Mouse (Mus musculus) adrenal gland, adult 10 weeks (tissue): ENCODE results near the gene Pld2. TPM values are rescaled to one million over a fixed set of nuclear protein-coding genes. Genes with fewer than 3 reads are reported as not detected.

Experiments used
- polyA plus RNA-seq: library from polyadenylated mRNA; stranded (reverse); fragments of 350-450 nt; fragmentation: Illumina TruSeq; extraction: RNeasy Lipid Tissue Mini Kit (QIAGEN cat#74804); gene quantifications from one replicate; pipeline ENCODE4 v1.2.3, GENCODE M21; 2014; ENCODE audit warnings: low read depth, low replicate concordance

The Pld2 gene
- polyA plus RNA-seq, result 1.0 TPM

DNA sequence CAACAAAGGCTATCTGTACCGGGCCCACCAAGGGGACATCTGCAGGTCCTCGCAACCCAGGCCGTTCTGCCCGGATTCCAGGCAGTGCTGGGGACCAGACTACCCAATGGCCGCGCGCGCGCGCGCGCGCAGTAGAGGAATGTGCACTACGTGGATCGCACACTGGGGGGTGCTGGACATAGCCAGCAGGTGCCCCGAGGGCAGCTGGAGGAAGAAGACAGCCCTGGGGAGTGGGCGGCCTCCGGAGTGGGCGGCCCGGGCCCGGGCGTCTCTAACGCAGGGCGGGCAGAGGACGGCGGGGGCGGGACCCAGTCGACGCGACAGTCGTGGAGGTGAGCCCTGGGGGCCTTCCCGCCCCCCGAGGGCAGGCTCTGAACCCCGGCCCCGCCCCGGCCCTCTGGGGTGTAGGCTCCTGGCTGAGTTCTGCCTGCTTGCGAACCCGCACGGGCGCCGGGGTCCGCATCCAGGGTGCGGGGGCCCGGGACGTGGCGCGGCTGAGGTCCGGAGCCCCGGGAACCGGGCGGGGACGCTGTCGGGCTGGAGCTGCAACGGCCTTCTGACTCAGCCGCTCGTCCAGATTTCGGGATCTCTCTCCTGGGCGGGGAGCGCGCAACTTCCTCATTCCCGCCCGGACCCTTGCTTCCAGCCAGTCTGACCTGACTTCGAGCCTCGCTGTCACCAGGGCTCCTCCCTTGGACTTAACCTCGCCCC, at the start of gene Pld2:
TSS of gene Pld2 (plus strand) at position 188 of the 711 bp plus-strand sequence.

GRCm38 (mm10) chr11:70504970-70505369, 34.9 kb upstream of the Pld2 start, which contains the start of gene Tm4sf5:
TSS of gene Tm4sf5 (plus strand) at chr11:70505244.

DNA sequence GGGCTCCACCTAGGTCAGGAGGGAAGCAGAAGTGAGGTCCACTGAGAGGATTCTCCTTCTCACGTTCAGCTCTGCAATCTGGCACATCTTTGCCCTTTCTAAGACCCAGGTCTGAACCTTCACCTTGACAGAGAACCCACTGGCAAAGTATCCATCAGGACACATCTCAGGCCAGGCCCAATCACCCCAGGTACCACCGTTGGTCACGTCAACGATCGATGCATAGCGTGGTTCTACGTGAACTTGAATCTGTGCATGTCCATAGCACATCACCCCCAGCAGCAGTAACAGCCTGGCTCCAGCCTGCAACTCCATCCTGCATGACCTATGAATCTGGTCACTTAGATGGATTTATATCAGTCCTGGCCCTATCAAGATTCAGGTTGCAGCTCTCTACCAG, 25.6 kb upstream of the Pld2 start, which contains the start of gene Vmo1:
TSS of gene Vmo1 (minus strand) at position 329 of the 400 bp plus-strand sequence.

DNA sequence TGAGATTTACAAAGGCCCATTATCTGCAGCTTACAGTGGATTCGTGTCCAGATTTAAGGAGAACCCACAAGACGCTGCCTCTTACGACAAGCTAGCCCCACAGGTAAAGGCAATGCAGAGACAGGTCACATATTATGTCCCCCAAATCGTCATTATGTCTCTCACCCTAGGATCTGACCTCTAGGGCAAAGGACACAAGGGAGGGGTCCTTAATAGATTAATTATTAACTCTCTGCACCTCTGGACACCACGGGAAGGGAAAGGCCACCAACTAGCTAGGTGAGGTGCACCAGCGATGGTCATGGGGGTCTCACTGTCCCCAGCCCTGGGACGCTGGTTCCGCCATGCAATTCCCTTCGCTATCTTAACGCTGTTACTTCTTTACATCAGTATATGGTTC, 20.9 kb upstream of the Pld2 start, which contains the start of gene Gltpd2:
TSS of gene Gltpd2 (plus strand) at position 274 of the 400 bp plus-strand sequence.

DNA sequence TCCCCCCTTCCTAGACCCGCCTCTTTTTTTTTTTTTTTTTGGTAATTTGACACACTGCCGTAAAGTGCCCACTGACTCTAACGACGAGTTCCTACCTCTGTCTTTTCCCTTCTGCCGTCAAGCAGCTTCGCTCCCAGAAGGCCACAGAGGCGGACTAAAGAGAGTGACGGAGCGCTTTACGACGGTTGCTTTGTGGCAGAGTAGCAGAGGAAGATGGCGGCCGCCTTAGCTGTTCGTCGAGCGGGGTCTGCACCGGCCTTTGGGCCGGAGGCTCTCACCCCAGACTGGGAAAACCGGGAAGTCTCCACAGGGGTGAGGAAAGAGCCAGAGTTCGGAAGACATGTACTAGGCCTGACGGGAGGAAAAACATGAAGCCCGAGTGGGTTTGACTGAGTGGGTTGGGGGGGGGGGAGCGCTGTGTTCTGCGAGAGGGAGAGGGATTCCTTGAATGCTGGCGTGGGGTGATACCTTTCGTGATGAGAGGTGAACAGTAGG, 14.6 kb upstream of the Pld2 start, which contains the start of gene Psmb6:
TSS of gene Psmb6 (plus strand) at position 184 of the 495 bp plus-strand sequence.

GRCm38 (mm10) chr11:70532839-70533238, 7.0 kb upstream of the Pld2 start, which contains the start of gene Gm40193:
TSS of gene Gm40193 (minus strand) at chr11:70532939.

GRCm38 (mm10) chr11:70562287-70562994, 22.6 kb downstream of the Pld2 start, which contains the start of gene Mink1:
TSS of gene Mink1 (plus strand) at chr11:70562881.

Other genes with a start within 250 kb of the Pld2 start
- gene Alox12e, start 217.4 kb upstream of the Pld2 start, polyA plus RNA-seq, result not detected
- not detected for gene Alox15, start 188.0 kb upstream of the Pld2 start, polyA plus RNA-seq
- gene Pelp1, start 130.0 kb upstream of the Pld2 start, polyA plus RNA-seq, result 8.9 TPM
- gene Arrb2, start 107.4 kb upstream of the Pld2 start, polyA plus RNA-seq, result 2.3 TPM
- gene Med11, start 88.1 kb upstream of the Pld2 start, polyA plus RNA-seq, result 5.6 TPM
- gene Zmynd15, start 80.6 kb upstream of the Pld2 start, polyA plus RNA-seq, result 0.35 TPM
- gene Cxcl16, start 80.1 kb upstream of the Pld2 start, polyA plus RNA-seq, result 10.3 TPM
- not detected for gene Tm4sf5, start 34.8 kb upstream of the Pld2 start, polyA plus RNA-seq
- not detected for gene Vmo1, start 25.4 kb upstream of the Pld2 start, polyA plus RNA-seq
- gene Gltpd2, start 20.9 kb upstream of the Pld2 start, polyA plus RNA-seq, result not detected
- 23.1 TPM for gene Psmb6, start 14.7 kb upstream of the Pld2 start, polyA plus RNA-seq
- gene Gm40193, start 7.1 kb upstream of the Pld2 start, polyA plus RNA-seq, result not detected
- 2.2 TPM for gene Mink1, start 22.8 kb downstream of the Pld2 start, polyA plus RNA-seq
- gene 4930544D05Rik, start 75.8 kb downstream of the Pld2 start, polyA plus RNA-seq, result not detected
- gene Chrne, start 79.2 kb downstream of the Pld2 start, polyA plus RNA-seq, result not detected
- gene Gp1ba, start 99.1 kb downstream of the Pld2 start, polyA plus RNA-seq, result not detected
- 33.4 TPM for gene Rnf167, start 107.2 kb downstream of the Pld2 start, polyA plus RNA-seq
- gene Slc25a11, start 107.4 kb downstream of the Pld2 start, polyA plus RNA-seq, result 30.6 TPM
- gene Pfn1, start 114.6 kb downstream of the Pld2 start, polyA plus RNA-seq, result 121 TPM
- 2.7 TPM for gene Eno3, start 117.1 kb downstream of the Pld2 start, polyA plus RNA-seq
- gene Spag7, start 129.4 kb downstream of the Pld2 start, polyA plus RNA-seq, result 39.1 TPM
- 0.87 TPM for gene Camta2, start 148.0 kb downstream of the Pld2 start, polyA plus RNA-seq
- 3.7 TPM for gene Inca1, start 160.1 kb downstream of the Pld2 start, polyA plus RNA-seq
- 32.8 TPM for gene Kif1c, start 160.5 kb downstream of the Pld2 start, polyA plus RNA-seq
- gene Zfp3, start 224.1 kb downstream of the Pld2 start, polyA plus RNA-seq, result 4.4 TPM